Mouse (Mus musculus): ENCODE data around the gene C1qb. TPM values are rescaled to one million over a fixed set of nuclear protein-coding genes. Genes with fewer than 3 reads are reported as not detected.

C1qb gene
- polyA plus RNA-seq, 1 experiment from 2014 or later = 53.9 TPM

DNA sequence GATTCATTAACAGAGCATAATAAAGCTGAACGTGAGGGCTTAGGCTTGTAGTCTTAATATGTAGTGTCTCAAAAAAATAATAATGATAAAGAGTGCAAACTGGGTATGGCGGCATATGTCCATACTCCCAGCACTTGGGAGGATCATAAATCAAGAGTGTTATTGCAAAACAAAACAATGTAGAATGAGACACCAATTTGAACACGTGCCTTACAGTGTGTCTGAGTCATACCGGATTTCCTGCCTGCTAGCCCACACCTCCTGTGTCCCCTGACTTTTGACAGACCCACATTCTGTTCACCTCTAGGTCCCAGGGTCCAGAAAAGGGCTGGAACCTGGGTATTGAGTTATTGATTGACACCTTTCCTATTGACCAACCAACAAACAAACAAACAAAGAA, 44.0 kb downstream of the C1qb start:
- no peak for ATAC-seq
- no peak overlapping the region for H3K27ac ChIP-seq (ENCODE audit: low read depth, low read length)
- peaks cover 16% of the 10 kb centered on the region for H3K4me1 ChIP-seq (ENCODE audit: control insufficient read depth, insufficient read depth, low read depth, low read length)
- H3K4me2 ChIP-seq (ENCODE audit: low read length) = no peak overlapping the region
- H3K4me3 ChIP-seq (ENCODE audit: low read length) = no peak overlapping the region
- H3K27me3 ChIP-seq (replicated peaks; ENCODE audit: control insufficient read depth, insufficient read depth, low read length) = no peaks in the 10 kb centered on the region
- no peaks in the 10 kb centered on the region for H3K9me3 ChIP-seq (ENCODE audit: control insufficient read depth, low read length)
- H3K36me3 ChIP-seq (ENCODE audit: control insufficient read depth, insufficient read depth, low read length) = no peaks in the 10 kb centered on the region
- WGBS = 86% methylated on average over 4 of the region's 4 CpGs
- H3K9ac ChIP-seq (ENCODE audit: low read depth, low read length) = no peak overlapping the region

DNA sequence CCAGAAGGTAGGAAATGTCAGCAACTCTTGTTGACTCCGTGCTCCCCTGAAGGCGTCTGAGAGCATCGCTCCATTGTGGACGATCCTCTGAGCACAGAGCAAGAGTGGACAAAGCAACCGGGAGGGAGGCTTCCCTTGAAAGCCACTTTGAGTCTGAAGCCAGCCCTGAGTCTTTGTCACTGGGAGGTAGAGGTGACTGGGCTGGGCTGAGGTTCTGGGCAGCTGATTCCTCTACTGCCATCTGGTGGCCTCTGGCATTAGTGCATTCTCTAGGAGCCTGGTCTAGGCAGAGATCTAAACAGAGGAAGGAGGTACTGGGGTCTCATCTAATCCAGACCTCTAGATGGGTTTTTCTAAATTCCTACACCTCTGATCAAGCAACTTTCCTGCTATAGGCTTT, 44.9 kb downstream of the C1qb start:
- ATAC-seq = peak; percentile 56
- H3K4me2 ChIP-seq (ENCODE audit: low read length) = no peak overlapping the region
- no peaks in the 10 kb centered on the region for H3K27me3 ChIP-seq (replicated peaks; ENCODE audit: control insufficient read depth, insufficient read depth, low read length)
- H3K27ac ChIP-seq (ENCODE audit: low read depth, low read length) = no peak overlapping the region
- H3K4me3 ChIP-seq (ENCODE audit: low read length) = no peak overlapping the region
- no peak overlapping the region for H3K9ac ChIP-seq (ENCODE audit: low read depth, low read length)
- peaks cover 21% of the 10 kb centered on the region for H3K4me1 ChIP-seq (ENCODE audit: control insufficient read depth, insufficient read depth, low read depth, low read length)
- no peaks in the 10 kb centered on the region for H3K9me3 ChIP-seq (ENCODE audit: control insufficient read depth, low read length)
- 11% methylated on average over 5 of the region's 5 CpGs for WGBS
- no peaks in the 10 kb centered on the region for H3K36me3 ChIP-seq (ENCODE audit: control insufficient read depth, insufficient read depth, low read length)

DNA sequence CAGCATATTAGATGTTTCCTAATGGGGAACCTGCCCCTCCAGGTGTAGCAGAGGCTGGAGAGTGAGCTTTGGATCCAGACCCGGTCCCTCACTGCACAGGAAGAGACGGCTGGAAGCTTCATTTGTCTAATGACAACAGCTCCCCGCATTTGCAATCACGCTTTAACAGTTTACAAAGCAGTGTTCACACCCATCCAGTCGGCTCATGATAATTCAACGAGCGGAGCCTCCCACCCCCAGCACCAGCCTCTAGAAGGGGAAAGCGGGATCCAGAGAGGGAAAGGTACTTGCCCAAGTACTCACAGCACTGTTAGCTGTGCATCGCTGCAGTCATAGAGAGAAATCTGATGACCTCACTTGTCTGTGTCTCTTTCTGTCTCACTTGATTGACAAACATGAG, 47.5 kb downstream of the C1qb start:
- Histone ChIP-seq H3K36me3 (ENCODE audit: control insufficient read depth, insufficient read depth, low read length) (no peaks in the 10 kb centered on the region), H3K4me1 (ENCODE audit: control insufficient read depth, insufficient read depth, low read depth, low read length) (peaks cover 31% of the 10 kb centered on the region), H3K9ac (ENCODE audit: low read depth, low read length) (no peak overlapping the region), H3K4me3 (ENCODE audit: low read length) (no peak overlapping the region), H3K4me2 (ENCODE audit: low read length) (no peak overlapping the region), H3K27ac (ENCODE audit: low read depth, low read length) (no peak overlapping the region), H3K27me3 (replicated peaks; ENCODE audit: control insufficient read depth, insufficient read depth, low read length) (no peaks in the 10 kb centered on the region), H3K9me3 (ENCODE audit: control insufficient read depth, low read length) (no peaks in the 10 kb centered on the region)
- WGBS = 35% methylated on average over 9 of the region's 9 CpGs
- ATAC-seq = no peak

GRCm38 (mm10) chr4:136838026-136838425, 48.0 kb downstream of the C1qb start:
- no peak overlapping the region; the same call in 1 of the 2 replicates for H3K9ac ChIP-seq (ENCODE audit: low read depth, low read length)
- no peak overlapping the region for H3K4me3 ChIP-seq (ENCODE audit: low read length)
- ATAC-seq = no peak
- no peak overlapping the region for H3K4me2 ChIP-seq (ENCODE audit: low read length)
- 50% methylated on average over 9 of the region's 9 CpGs for WGBS
- no peak overlapping the region for H3K27ac ChIP-seq (ENCODE audit: low read depth, low read length)
- no peaks in the 10 kb centered on the region for H3K9me3 ChIP-seq (ENCODE audit: control insufficient read depth, low read length)
- no peaks in the 10 kb centered on the region for H3K36me3 ChIP-seq (ENCODE audit: control insufficient read depth, insufficient read depth, low read length)
- peaks cover 36% of the 10 kb centered on the region for H3K4me1 ChIP-seq (ENCODE audit: control insufficient read depth, insufficient read depth, low read depth, low read length)
- no peaks in the 10 kb centered on the region for H3K27me3 ChIP-seq (replicated peaks; ENCODE audit: control insufficient read depth, insufficient read depth, low read length)

- peaks cover 46% of the 10 kb centered on the region for H3K4me1 ChIP-seq (ENCODE audit: control insufficient read depth, insufficient read depth, low read depth, low read length)
- H3K4me3 ChIP-seq (ENCODE audit: low read length) = peak overlapping the region; percentile 79
- no peaks in the 10 kb centered on the region for H3K9me3 ChIP-seq (ENCODE audit: control insufficient read depth, low read length)
- no peaks in the 10 kb centered on the region for H3K36me3 ChIP-seq (ENCODE audit: control insufficient read depth, insufficient read depth, low read length)
- under 1% methylated on average over 26 of the region's 27 CpGs for WGBS
- H3K27ac ChIP-seq (ENCODE audit: low read depth, low read length) = peak overlapping the region; percentile 99
- peak overlapping the region; percentile 95 for H3K4me2 ChIP-seq (ENCODE audit: low read length)
- no peaks in the 10 kb centered on the region for H3K27me3 ChIP-seq (replicated peaks; ENCODE audit: control insufficient read depth, insufficient read depth, low read length)
- ATAC-seq = peak; percentile 78
- H3K9ac ChIP-seq (ENCODE audit: low read depth, low read length) = peak overlapping the region; percentile 94
Measured at GRCm38 (mm10) chr4:136836387-136836931, 49.5 kb downstream of the C1qb start.

GRCm38 (mm10) chr4:136835621-136836386, 50.2 kb downstream of the C1qb start, which contains the start of gene Ephb2:
Gene Ephb2, minus strand, starts transcription at chr4:136835988.
- Histone ChIP-seq H3K9me3 (ENCODE audit: control insufficient read depth, low read length) (no peaks in the 10 kb centered on the region), H3K4me1 (ENCODE audit: control insufficient read depth, insufficient read depth, low read depth, low read length) (peaks cover 48% of the 10 kb centered on the region), H3K4me3 (ENCODE audit: low read length) (peak within 1 kb of the TSS; percentile 79), H3K9ac (ENCODE audit: low read depth, low read length) (peak within 1 kb of the TSS; percentile 94), H3K4me2 (ENCODE audit: low read length) (peak within 1 kb of the TSS; percentile 95), H3K36me3 (ENCODE audit: control insufficient read depth, insufficient read depth, low read length) (no peaks in the 10 kb centered on the region), H3K27me3 (replicated peaks; ENCODE audit: control insufficient read depth, insufficient read depth, low read length) (no peaks in the 10 kb centered on the region), H3K27ac (ENCODE audit: low read depth, low read length) (peak within 1 kb of the TSS; percentile 99)
- peak; percentile 76 for ATAC-seq
- under 1% methylated on average over 37 of the region's 88 CpGs for WGBS

DNA sequence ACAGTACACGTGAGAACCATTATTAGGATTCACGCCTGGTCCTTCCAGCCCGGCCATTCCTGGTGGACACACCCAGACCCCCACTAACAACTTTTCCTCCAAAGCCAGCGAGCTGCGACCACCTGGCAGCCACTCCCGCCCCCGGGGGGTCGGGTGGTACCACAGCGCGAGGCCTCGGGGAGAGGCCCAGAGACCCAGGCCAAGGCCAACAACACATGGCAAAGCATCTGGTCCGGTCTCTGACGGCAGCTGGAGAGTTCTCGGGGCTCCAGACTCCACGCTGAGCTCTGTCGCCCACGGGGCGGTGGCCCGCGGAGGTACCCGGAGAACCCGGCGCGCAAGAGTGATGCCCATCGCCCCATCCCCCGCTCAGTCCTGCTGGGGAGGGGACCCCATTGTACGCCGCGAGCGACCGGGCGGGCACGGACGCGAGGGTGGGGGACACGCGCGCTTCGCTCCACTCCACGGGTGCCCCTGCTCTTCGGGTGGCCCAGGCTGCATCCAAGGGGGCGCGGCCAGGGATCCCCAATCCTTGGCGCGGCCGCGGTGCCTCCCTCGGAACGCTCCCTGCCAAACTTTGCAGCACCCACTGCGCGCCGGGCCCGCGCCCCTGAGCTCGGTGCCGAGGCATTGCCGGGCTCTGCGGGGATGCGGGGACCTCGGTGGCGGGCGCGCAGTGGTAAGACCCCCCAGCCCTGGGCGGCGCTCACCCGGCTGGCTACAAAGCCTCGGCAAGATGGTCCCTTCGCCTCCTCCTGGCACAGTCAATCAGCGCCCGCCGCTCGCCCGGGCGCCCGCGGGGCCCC, 51.0 kb downstream of the C1qb start:
- Histone ChIP-seq H3K4me3 (ENCODE audit: low read length) (peak overlapping the region; percentile 79), H3K4me2 (ENCODE audit: low read length) (peak overlapping the region; percentile 95), H3K36me3 (ENCODE audit: control insufficient read depth, insufficient read depth, low read length) (no peaks in the 10 kb centered on the region), H3K4me1 (ENCODE audit: control insufficient read depth, insufficient read depth, low read depth, low read length) (peaks cover 55% of the 10 kb centered on the region), H3K27ac (ENCODE audit: low read depth, low read length) (peak overlapping the region; percentile 99), H3K27me3 (replicated peaks; ENCODE audit: control insufficient read depth, insufficient read depth, low read length) (no peaks in the 10 kb centered on the region), H3K9me3 (ENCODE audit: control insufficient read depth, low read length) (no peaks in the 10 kb centered on the region), H3K9ac (ENCODE audit: low read depth, low read length) (peak overlapping the region; percentile 94)
- peak; percentile 48 for ATAC-seq
- WGBS = 0% methylated on average over 48 of the region's 76 CpGs

DNA sequence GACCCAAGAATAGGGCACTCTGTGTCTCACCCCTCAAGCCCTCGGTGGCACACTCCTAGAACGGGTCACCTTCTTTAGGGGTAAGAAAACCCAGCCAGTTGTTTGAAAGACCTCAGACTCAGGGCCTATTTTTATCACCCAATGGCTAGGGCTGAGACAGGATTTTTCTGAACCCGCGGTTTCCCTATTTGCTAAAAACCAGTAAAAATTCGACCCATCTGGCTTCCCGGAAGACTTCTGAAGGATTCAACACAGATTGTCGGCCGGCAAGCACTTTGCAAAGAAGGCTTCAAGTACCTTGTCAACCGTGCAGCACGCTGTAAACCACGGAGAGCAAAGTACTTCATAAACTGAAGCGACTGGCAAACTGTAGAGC, 51.6 kb downstream of the C1qb start:
- H3K4me2 ChIP-seq (ENCODE audit: low read length) = peak overlapping the region; percentile 95
- no peaks in the 10 kb centered on the region for H3K27me3 ChIP-seq (replicated peaks; ENCODE audit: control insufficient read depth, insufficient read depth, low read length)
- no peaks in the 10 kb centered on the region for H3K36me3 ChIP-seq (ENCODE audit: control insufficient read depth, insufficient read depth, low read length)
- H3K4me3 ChIP-seq (ENCODE audit: low read length) = peak overlapping the region; percentile 79
- H3K9me3 ChIP-seq (ENCODE audit: control insufficient read depth, low read length) = no peaks in the 10 kb centered on the region
- WGBS = 8% methylated on average over 12 of the region's 12 CpGs
- ATAC-seq = no peak
- peaks cover 61% of the 10 kb centered on the region for H3K4me1 ChIP-seq (ENCODE audit: control insufficient read depth, insufficient read depth, low read depth, low read length)
- H3K27ac ChIP-seq (ENCODE audit: low read depth, low read length) = peak overlapping the region; percentile 99
- peak overlapping the region; percentile 94 for H3K9ac ChIP-seq (ENCODE audit: low read depth, low read length)
